Mouse (Mus musculus) layer of hippocampus, postnatal 14 days (tissue): ENCODE data around the gene Rnf40. TPM values are rescaled to one million over a fixed set of nuclear protein-coding genes. Genes with fewer than 3 reads are reported as not detected.
"Not testable (repeated sequence)": the region's sequence is repeated elsewhere in the genome, so short reads cannot be mapped to it uniquely, and the experiment has no call there.

Experiments
- DNase-seq, 2 experiments: peaks; one replicate each; pipeline ENCODE4 v3.0.0; 2021 to 2022; ENCODE audit warnings: low spot score in 2 of 2, mixed read lengths in 1 of 2
- total RNA-seq, 2 experiments: library from RNA; stranded (reverse); gene quantifications; 2 replicates each; pipeline ENCODE4 v1.2.3; 2021

Gene Rnf40
- total RNA-seq, 2 experiments from 2014 or later: 69.9 to 72.1 TPM

- DNase-seq: no peak
These were observed 13.2 kb downstream of the Rnf40 start for GRCm38 (mm10) chr7:127601735-127602134.

GRCm38 (mm10) chr7:127602903-127603302, 14.3 kb downstream of the Rnf40 start:
- no peak for DNase-seq

GRCm38 (mm10) chr7:127604256-127604655, 15.7 kb downstream of the Rnf40 start:
- DNase-seq: no peak

- no peak for DNase-seq
These were observed 18.6 kb downstream of the Rnf40 start for GRCm38 (mm10) chr7:127607150-127607549.

- no peak for DNase-seq
These were observed 22.4 kb downstream of the Rnf40 start for GRCm38 (mm10) chr7:127611011-127611410.

GRCm38 (mm10) chr7:127611561-127611960, 23.0 kb downstream of the Rnf40 start:
- no peak for DNase-seq

GRCm38 (mm10) chr7:127613501-127613900, 24.9 kb downstream of the Rnf40 start:
- no peak for DNase-seq

- no peak for DNase-seq
These were observed 25.5 kb downstream of the Rnf40 start for GRCm38 (mm10) chr7:127614091-127614490.

- DNase-seq: no peak
These were observed 25.9 kb downstream of the Rnf40 start for GRCm38 (mm10) chr7:127614511-127614890.

GRCm38 (mm10) chr7:127614891-127615843, 26.6 kb downstream of the Rnf40 start, which contains the start of gene Zfp629:
Gene Zfp629 (minus strand): TSS chr7:127615797.
- DNase-seq: peak; percentile 82 to 89

GRCm38 (mm10) chr7:127616336-127616735, 27.8 kb downstream of the Rnf40 start:
- no peak for DNase-seq

GRCm38 (mm10) chr7:127616881-127617280, 28.3 kb downstream of the Rnf40 start:
- DNase-seq: no peak

GRCm38 (mm10) chr7:127617962-127618361, 29.4 kb downstream of the Rnf40 start:
- no peak for DNase-seq

- not testable (repeated sequence) for DNase-seq
These were observed 29.8 kb downstream of the Rnf40 start for GRCm38 (mm10) chr7:127618402-127618801.

- no peak for DNase-seq
These were observed 37.5 kb downstream of the Rnf40 start for GRCm38 (mm10) chr7:127626039-127626438.

- no peak for DNase-seq
These were observed 37.9 kb downstream of the Rnf40 start for GRCm38 (mm10) chr7:127626471-127626870.

- DNase-seq: no peak
These were observed 40.1 kb downstream of the Rnf40 start for GRCm38 (mm10) chr7:127628646-127629045.

- no peak for DNase-seq
These were observed 42.8 kb downstream of the Rnf40 start for GRCm38 (mm10) chr7:127631416-127631815.

GRCm38 (mm10) chr7:127636963-127637362, 48.4 kb downstream of the Rnf40 start:
- peak; percentile 69 to 76 for DNase-seq

- DNase-seq: no peak
These were observed 52.7 kb downstream of the Rnf40 start for GRCm38 (mm10) chr7:127641260-127641659.

GRCm38 (mm10) chr7:127642254-127642653, 53.7 kb downstream of the Rnf40 start:
- no peak for DNase-seq

GRCm38 (mm10) chr7:127646363-127646762, 57.8 kb downstream of the Rnf40 start:
- DNase-seq: no peak

GRCm38 (mm10) chr7:127647576-127647975, 59.0 kb downstream of the Rnf40 start:
- not testable (repeated sequence) for DNase-seq
